Mouse (Mus musculus) CH12.LX (cell line): ENCODE data around the gene Slc47a1. TPM values are rescaled to one million over a fixed set of nuclear protein-coding genes. Genes with fewer than 3 reads are reported as not detected.

Experiments used
- DNase-seq: peaks from one replicate; pipeline ENCODE4 v3.0.0-alpha.2; 2013; ENCODE audit errors: extremely low read depth
- H3K27ac ChIP-seq: 2 replicates; pipeline ENCODE4 v1.5.1; 2012; ENCODE audit warnings: low read depth, mild to moderate bottlenecking, control low read depth, moderate library complexity; ENCODE audit not compliant: insufficient read depth
- H3K27me3 ChIP-seq: replicated peaks from 2 replicates; pipeline ENCODE3; 2012; ENCODE audit warnings: inconsistent platforms
- H3K36me3 ChIP-seq, 2 experiments: replicated peaks in 1 of 2; 2 replicates each; pipeline versions ENCODE3 to v1.6.1; 2012; ENCODE audit warnings: inconsistent platforms in 1 of 2, low read length in 1 of 2, mild to moderate bottlenecking in 1 of 2, mixed read lengths in 1 of 2, moderate library complexity in 1 of 2; ENCODE audit not compliant: control insufficient read depth in 1 of 2, insufficient read depth in 1 of 2
- H3K4me1 ChIP-seq, 2 experiments: 2 replicates each; pipeline ENCODE4 v1.6.1; 2012; ENCODE audit warnings: inconsistent platforms in 1 of 2, moderate library complexity in 1 of 2; ENCODE audit not compliant: insufficient read depth in 2 of 2, control insufficient read depth in 1 of 2
- H3K4me2 ChIP-seq: 2 replicates; pipeline ENCODE4 v1.6.1; 2012; ENCODE audit warnings: low read depth, mild to moderate bottlenecking, control low read depth; ENCODE audit not compliant: poor library complexity, insufficient read depth, severe bottlenecking
- H3K4me3 ChIP-seq, 3 experiments: fragments of 150-350 bp in 1 of 3; sonication (generic) in 1 of 3; replicated peaks in 1 of 3; 2 replicates each; pipeline versions ENCODE3 to v1.5.1; 2011 to 2012; ENCODE audit warnings: low read depth in 2 of 3, low read length in 2 of 3, mild to moderate bottlenecking in 2 of 3, moderate library complexity in 2 of 3, control low read depth in 1 of 3, improper control_type of control experiment in 1 of 3, inconsistent platforms in 1 of 3, mixed read lengths in 1 of 3; ENCODE audit not compliant: poor library complexity in 1 of 3
- H3K79me2 ChIP-seq: replicated peaks from 2 replicates; pipeline ENCODE4 v1.6.1; 2012; ENCODE audit warnings: mild to moderate bottlenecking, moderate library complexity; ENCODE audit not compliant: control insufficient read depth, poor library complexity, insufficient read depth, severe bottlenecking; ENCODE audit errors: extremely low read depth
- H3K9ac ChIP-seq: 2 replicates; pipeline ENCODE4 v1.6.1; 2012; ENCODE audit warnings: low read depth, mild to moderate bottlenecking, control low read depth, moderate library complexity; ENCODE audit not compliant: insufficient read depth
- H3K9me3 ChIP-seq: replicated peaks from 2 replicates; pipeline ENCODE3; 2012; ENCODE audit warnings: low read length, inconsistent platforms, mixed read lengths
- BHLHE40 ChIP-seq: IDR thresholded peaks from 2 replicates; pipeline ENCODE4 v1.6.1; 2011; ENCODE audit warnings: mild to moderate bottlenecking, low read depth, low read length, improper control_type of control experiment
- CHD1 ChIP-seq: IDR thresholded peaks from 2 replicates; pipeline ENCODE4 v1.6.1; 2012; ENCODE audit warnings: low read depth, low read length, improper control_type of control experiment, inconsistent platforms
- ELF1 ChIP-seq: IDR thresholded peaks from 2 replicates; pipeline ENCODE4 v1.6.1; 2014; ENCODE audit warnings: low read depth, mild to moderate bottlenecking, inconsistent platforms, low read length, improper control_type of control experiment
- IRF4 ChIP-seq: IDR thresholded peaks from 2 replicates; pipeline ENCODE4 v1.6.1; 2014; ENCODE audit warnings: low read depth, mild to moderate bottlenecking, inconsistent platforms, low read length, improper control_type of control experiment
- POLR2AphosphoS2 ChIP-seq: IDR thresholded peaks from 2 replicates; pipeline ENCODE4 v1.6.1; 2011; ENCODE audit warnings: low read depth, low read length, improper control_type of control experiment
- SMC3 ChIP-seq: IDR thresholded peaks from 2 replicates; pipeline ENCODE4 v1.6.1; 2011; ENCODE audit warnings: low read depth, low read length, improper control_type of control experiment
- TBP ChIP-seq: conservative IDR thresholded peaks from 2 replicates; pipeline ENCODE4 v1.6.1; 2011; ENCODE audit warnings: low read depth, low read length, improper control_type of control experiment
- UBTF ChIP-seq: IDR thresholded peaks from 2 replicates; pipeline ENCODE4 v1.6.1; 2012; ENCODE audit warnings: low read depth, mild to moderate bottlenecking, inconsistent platforms, low read length, improper control_type of control experiment, moderate library complexity
- USF1 ChIP-seq: IDR thresholded peaks from 2 replicates; pipeline ENCODE4 v1.6.1; 2014; ENCODE audit warnings: low read depth, mild to moderate bottlenecking, inconsistent platforms, low read length, improper control_type of control experiment
- ZKSCAN1 ChIP-seq: IDR thresholded peaks from 2 replicates; pipeline ENCODE4 v1.6.1; 2012; ENCODE audit warnings: low read depth, inconsistent platforms, low read length, improper control_type of control experiment, borderline replicate concordance
- dilution Hi-C: fragments of 300-500 bp; cut with MboI; formaldehyde crosslinking; loops from 2 replicates; pipeline ENCODE4 v1.14.3; 2020; ENCODE audit warnings: low sequenced_read_pairs; ENCODE audit not compliant: extremely low pct_unique_long_range_greater_than_20kb, extremely low pct_ligation_motif_present
- in situ Hi-C: fragments of 300-500 bp; cut with MboI; formaldehyde crosslinking; loops from 3 replicates; pipeline ENCODE4 v1.14.3; 2019; ENCODE audit warnings: low sequenced_read_pairs, low pct_ligation_motif_present, low pct_unique_long_range_greater_than_20kb, mixed read lengths
- polyA plus RNA-seq: library from polyadenylated mRNA; unstranded; fragments of >175 nt; gene quantifications from 2 replicates; pipeline ENCODE4 v1.2.1, GENCODE M21; 2012; ENCODE audit warnings: low read depth; ENCODE audit not compliant: insufficient read length
- total RNA-seq, 2 experiments: library from RNA; depleted of rRNA; stranded (reverse); fragments of 300-350 nt in 1 of 2; fragments of >200 nt in 1 of 2; gene quantifications; 2 replicates each; pipeline ENCODE4 v1.2.3; 2012 to 2014

The Slc47a1 gene
- total and polyA plus RNA-seq, 3 experiments, result 24.3 to 46.4 (median 29.3) TPM

DNA sequence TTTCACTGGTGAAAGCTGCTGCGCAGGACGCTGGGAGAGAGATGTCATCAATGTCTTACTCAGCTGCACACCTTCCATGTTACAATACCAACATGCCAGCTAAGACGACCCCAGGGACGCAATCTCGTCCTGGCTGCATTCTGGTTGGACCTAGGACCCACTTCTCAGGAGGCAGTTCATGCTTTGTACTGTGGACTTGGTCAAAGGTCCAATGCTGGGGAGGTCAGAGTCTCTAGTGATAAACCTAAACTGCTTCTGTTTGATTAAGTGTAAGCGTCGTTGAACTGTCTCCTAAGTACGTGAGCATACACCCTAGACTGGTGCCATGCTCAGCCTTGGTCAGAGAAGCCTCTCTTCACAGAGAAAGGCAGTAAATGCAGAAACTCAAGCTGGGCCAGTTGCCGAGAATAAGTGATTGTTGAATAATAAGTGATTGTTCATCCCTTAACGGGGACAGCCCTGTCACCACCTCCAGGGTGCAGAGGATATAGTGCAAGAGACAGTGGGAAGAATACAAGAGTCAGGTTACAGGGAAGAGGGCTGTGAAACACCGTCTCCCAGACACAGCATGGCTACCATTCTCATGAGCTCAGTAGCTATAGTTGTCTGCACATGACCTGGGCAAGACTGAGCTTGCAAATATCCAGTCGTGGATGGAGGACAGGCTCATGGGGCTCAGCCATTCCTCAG, 58.8 kb downstream of the Slc47a1 start:
- in situ Hi-C loops, result no loop called here
- Histone ChIP-seq H3K4me3 (no peak overlapping the region), H3K27me3 (peaks cover 2% of the 10 kb centered on the region), H3K4me2 (no peak overlapping the region), H3K4me1 (peaks cover 9 to 19% of the 10 kb centered on the region in 2 experiments; a peak in 3 of 4 replicates), H3K9me3 (no peaks in the 10 kb centered on the region), H3K79me2 (no peaks in the 10 kb centered on the region), H3K9ac (no peak overlapping the region), H3K27ac (no peak overlapping the region), H3K36me3 (peaks cover 0 to 2% of the 10 kb centered on the region in 2 experiments)
- no peak for TF ChIP-seq USF1
- TF ChIP-seq SMC3, result no peak
- 0 out of 2 replicates have a peak, but pooled peaks have one; percentile 22 for TF ChIP-seq BHLHE40
- TF ChIP-seq CHD1, result no peak
- dilution Hi-C loops, result no loop called here
- no peak for DNase-seq

DNA sequence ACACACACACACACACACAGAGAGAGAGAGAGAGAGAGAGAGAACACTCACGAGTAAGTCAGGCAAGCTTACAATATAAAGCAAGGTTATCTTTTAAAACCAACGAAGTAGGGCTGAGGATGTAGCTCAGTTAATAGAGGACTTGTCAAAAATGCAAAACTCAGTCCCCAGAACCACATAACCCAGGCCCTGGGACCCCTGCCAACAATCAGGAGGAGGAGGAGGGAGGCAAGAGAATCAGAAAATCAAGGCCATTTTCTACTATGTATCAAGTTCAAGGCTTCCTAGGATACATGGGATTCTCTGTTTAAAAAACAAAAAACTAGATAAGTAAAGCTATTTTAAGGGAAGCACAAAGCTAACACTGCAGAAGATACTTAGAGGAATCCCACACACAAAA, 61.3 kb downstream of the Slc47a1 start:
- peaks cover 2% of the 10 kb centered on the region for H3K27me3 ChIP-seq
- H3K9me3 ChIP-seq, result no peaks in the 10 kb centered on the region
- no peak for TF ChIP-seq ELF1
- TF ChIP-seq ZKSCAN1, result no peak
- no peak for TF ChIP-seq IRF4
- TF ChIP-seq POLR2AphosphoS2, result no peak
- TF ChIP-seq UBTF, result no peak
- TF ChIP-seq, all 38 proteins: peak for 0
- no peaks in the 10 kb centered on the region for H3K79me2 ChIP-seq
- no peak overlapping the region for H3K27ac ChIP-seq
- no peak for DNase-seq
- H3K36me3 ChIP-seq, result peaks cover 0 to 8% of the 10 kb centered on the region in 2 experiments
- peaks cover 7 to 11% of the 10 kb centered on the region in 2 experiments; a peak in 3 of 4 replicates for H3K4me1 ChIP-seq
- H3K9ac ChIP-seq, result no peak overlapping the region
- H3K4me3 ChIP-seq, result no peak overlapping the region
- in situ Hi-C loops, result no loop called here
- dilution Hi-C loops, result no loop called here
- H3K4me2 ChIP-seq, result no peak overlapping the region

DNA sequence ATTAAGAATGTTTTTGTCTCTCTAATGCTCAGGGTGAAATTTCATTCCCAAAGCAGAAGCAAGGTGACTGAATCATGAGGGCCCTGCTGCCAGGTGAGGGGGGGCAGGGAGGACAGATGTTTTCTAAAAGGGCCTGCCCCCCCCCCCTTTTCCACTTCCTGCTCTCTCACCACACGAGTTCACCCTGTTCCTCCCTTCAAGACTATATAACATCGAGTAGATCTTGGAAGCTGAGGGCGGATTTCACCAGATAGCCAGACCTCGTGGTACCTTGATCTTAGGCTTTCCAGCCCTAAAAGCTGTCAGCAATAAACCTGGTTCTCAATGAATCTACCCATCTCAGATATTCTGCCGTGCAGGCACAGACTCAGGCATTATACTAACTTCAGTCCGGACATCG, 67.8 kb downstream of the Slc47a1 start:
- H3K27ac ChIP-seq, result no peak overlapping the region
- no peaks in the 10 kb centered on the region for H3K79me2 ChIP-seq
- H3K4me3 ChIP-seq, result no peak overlapping the region
- no peak for DNase-seq
- peaks cover 0 to 7% of the 10 kb centered on the region in 2 experiments for H3K36me3 ChIP-seq
- in situ Hi-C loops (no loop called here), dilution Hi-C loops (no loop called here)
- H3K4me2 ChIP-seq, result 0 out of 2 replicates have a peak overlapping the region, but pooled peaks have one; percentile 13
- no peak for TF ChIP-seq TBP
- no peak overlapping the region for H3K9ac ChIP-seq
- no peaks in the 10 kb centered on the region for H3K9me3 ChIP-seq
- H3K27me3 ChIP-seq, result no peaks in the 10 kb centered on the region
- H3K4me1 ChIP-seq, result peaks cover 7 to 28% of the 10 kb centered on the region in 2 experiments; a peak in 3 of 4 replicates
